Mouse (Mus musculus): ENCODE results near the gene Stk36.

The Stk36 gene

GRCm38 (mm10) chr1:74601267-74601962 lies at the start of gene Stk36, which contains the start of gene Rnf25:
Gene Stk36 (plus strand): TSS chr1:74601445.
Gene Rnf25 (minus strand): TSS chr1:74601397.
- in situ Hi-C loops (cut with MboI, MseI): no loop called here

- in situ Hi-C loops (cut with MboI, MseI): no loop called here
Observed at GRCm38 (mm10) chr1:74559061-74559460, 42.2 kb upstream of the Stk36 start.

- in situ Hi-C loops (cut with MboI, MseI): no loop called here
Observed at GRCm38 (mm10) chr1:74565834-74566233, 35.4 kb upstream of the Stk36 start.

GRCm38 (mm10) chr1:74569739-74570719 lies 31.2 kb upstream of the Stk36 start:
- in situ Hi-C loops (cut with MboI, MseI): no loop called here

GRCm38 (mm10) chr1:74582621-74583020 lies 18.6 kb upstream of the Stk36 start:
- in situ Hi-C loops (cut with MboI, MseI): loop anchor here in 1 of 2 experiments (10.0 kb wide), 1 partner anchor 78 kb away; the partner anchor contains the start of gene Cnot9

GRCm38 (mm10) chr1:74584616-74585398 lies 16.4 kb upstream of the Stk36 start:
- in situ Hi-C loops (cut with MboI, MseI): loop anchor here in 1 of 2 experiments (10.0 kb wide), 1 partner anchor 80 kb away; the partner anchor contains the start of gene Cnot9

- in situ Hi-C loops (cut with MboI, MseI): loop anchor here in 1 of 2 experiments (10.0 kb wide), 1 partner anchor 83 kb away; the partner anchor contains the start of gene Cnot9
Observed at GRCm38 (mm10) chr1:74587233-74587772, 13.9 kb upstream of the Stk36 start.

GRCm38 (mm10) chr1:74587773-74588445 lies 13.3 kb upstream of the Stk36 start, which contains the start of the genes Zfp142 and Bcs1l:
Gene Zfp142 (minus strand): TSS chr1:74588246.
Gene Bcs1l (plus strand): TSS chr1:74588289.
- in situ Hi-C loops (cut with MboI, MseI): loop anchor here in 1 of 2 experiments (10.0 kb wide), 1 partner anchor 83 kb away; the partner anchor contains the start of gene Cnot9

GRCm38 (mm10) chr1:74594434-74594833 lies 6.8 kb upstream of the Stk36 start:
- in situ Hi-C loops (cut with MboI, MseI): loop anchor here in 1 of 2 experiments (10.0 kb wide), 1 partner anchor 620 kb away; the partner anchor contains the start of genes Glb1l, Stk16 and Tuba4a

GRCm38 (mm10) chr1:74600501-74601266 lies 561 bp upstream of the Stk36 start:
- in situ Hi-C loops (cut with MboI, MseI): no loop called here

- in situ Hi-C loops (cut with MboI, MseI): no loop called here
Observed at GRCm38 (mm10) chr1:74624183-74624582, 22.9 kb downstream of the Stk36 start.

GRCm38 (mm10) chr1:74626076-74626475 lies 24.8 kb downstream of the Stk36 start:
- in situ Hi-C loops (cut with MboI, MseI): no loop called here

- in situ Hi-C loops (cut with MboI, MseI): no loop called here
Observed at GRCm38 (mm10) chr1:74628001-74628400, 26.8 kb downstream of the Stk36 start.

GRCm38 (mm10) chr1:74632734-74633133 lies 31.5 kb downstream of the Stk36 start:
- in situ Hi-C loops (cut with MboI, MseI): loop anchor here in 1 of 2 experiments (5.0 kb wide), 1 partner anchor 50 kb away; no protein-coding TSS in a partner anchor

GRCm38 (mm10) chr1:74643524-74643923 lies 42.3 kb downstream of the Stk36 start:
- in situ Hi-C loops (cut with MboI, MseI): loop anchor here (5.0 kb wide), 2 partner anchors 64 to 824 kb away; no protein-coding TSS in a partner anchor

GRCm38 (mm10) chr1:74643926-74644325 lies 42.7 kb downstream of the Stk36 start:
- in situ Hi-C loops (cut with MboI, MseI): loop anchor here (5.0 kb wide), 2 partner anchors 63 to 823 kb away; no protein-coding TSS in a partner anchor

- in situ Hi-C loops (cut with MboI, MseI): no loop called here
Observed at GRCm38 (mm10) chr1:74661448-74662195, 60.4 kb downstream of the Stk36 start, which contains the start of gene Ttll4. Gene Ttll4 (plus strand): TSS chr1:74661745.

- in situ Hi-C loops (cut with MboI, MseI): no loop called here
Observed at GRCm38 (mm10) chr1:74662253-74662865, 61.1 kb downstream of the Stk36 start.
